Mouse (Mus musculus) small intestine, adult 2 months (tissue): ENCODE results near the gene 0610009B22Rik. TPM values are rescaled to one million over a fixed set of nuclear protein-coding genes. Genes with fewer than 3 reads are reported as not detected.
"Not testable (repeated sequence)": the region's sequence is repeated elsewhere in the genome, so short reads cannot be mapped to it uniquely, and the experiment has no call there.

Experiments used
- H3K27ac ChIP-seq: fragments of 200-500 bp; 2 replicates; pipeline ENCODE4 v1.5.1; 2012; ENCODE audit warnings: low read depth, low read length, control low read depth, inconsistent platforms; ENCODE audit not compliant: insufficient read depth
- H3K27me3 ChIP-seq: fragments of 200-500 bp; 2 replicates; pipeline ENCODE4 v1.6.1; 2012; ENCODE audit warnings: mild to moderate bottlenecking, moderate library complexity, low read length, inconsistent platforms; ENCODE audit not compliant: control insufficient read depth, insufficient read depth
- H3K36me3 ChIP-seq: fragments of 200-500 bp; 2 replicates; pipeline ENCODE4 v1.6.1; 2012; ENCODE audit warnings: mild to moderate bottlenecking, low read length, control low read depth, inconsistent platforms; ENCODE audit not compliant: control insufficient read depth, insufficient read depth
- H3K4me1 ChIP-seq: fragments of 200-500 bp; 2 replicates; pipeline ENCODE4 v1.6.1; 2012; ENCODE audit warnings: low read length, inconsistent platforms, mixed read lengths; ENCODE audit not compliant: control insufficient read depth, insufficient read depth, insufficient read length
- H3K4me3 ChIP-seq: fragments of 200-500 bp; 2 replicates; pipeline ENCODE4 v1.5.1; 2012; ENCODE audit warnings: low read depth, mild to moderate bottlenecking, control low read depth, inconsistent platforms, low read length, moderate library complexity
- CTCF ChIP-seq: fragments of 200-500 bp; IDR thresholded peaks from 2 replicates; pipeline ENCODE4 v1.5.1; 2012; ENCODE audit warnings: low read depth, mild to moderate bottlenecking, control low read depth, inconsistent platforms, low read length, moderate library complexity, mixed read lengths; ENCODE audit not compliant: insufficient replicate concordance, insufficient read length; ENCODE audit errors: extremely low read depth
- POLR2A ChIP-seq: fragments of 200-500 bp; IDR thresholded peaks from 2 replicates; pipeline ENCODE4 v1.6.1; 2012; ENCODE audit warnings: low read depth, mild to moderate bottlenecking, control low read depth, inconsistent platforms, low read length, moderate library complexity
- WGBS: fragments of 180-500 bp; shearing (Covaris S2); methylation state at CpG from one replicate; pipeline ENCODE4 v1.1.7; 2018; 5-methylcytosine and 5-hydroxymethylcytosine counted together
- polyA plus RNA-seq: library from polyadenylated mRNA; depleted of rRNA; stranded (reverse); fragments of >200 nt; gene quantifications from 2 replicates; pipeline ENCODE4 v1.2.3, GENCODE M21; 2012

The 0610009B22Rik gene
- polyA plus RNA-seq, 1 experiment, result 3.0 TPM

DNA sequence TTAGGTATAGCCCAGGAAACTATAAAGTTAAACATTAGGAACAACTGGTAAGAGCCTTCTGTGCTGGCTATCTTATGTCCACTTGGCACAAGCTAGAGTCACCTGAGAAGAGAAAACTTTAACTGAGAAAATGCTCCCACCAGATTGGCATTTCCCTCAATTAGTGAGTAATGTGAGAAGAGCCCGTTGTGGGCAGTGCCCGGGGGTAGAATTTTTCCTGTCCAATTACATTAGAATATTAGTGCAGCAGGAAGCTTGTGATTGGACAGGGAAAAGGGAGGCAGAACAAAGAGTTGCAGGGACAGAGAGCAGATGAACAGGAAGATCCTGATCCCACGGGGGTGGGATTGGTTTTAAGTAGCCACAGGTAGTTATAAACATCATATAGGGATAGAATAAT lies 14.2 kb upstream of the 0610009B22Rik start:
- Histone ChIP-seq H3K36me3 (peaks cover 86% of the 10 kb centered on the region), H3K27ac (no peak overlapping the region), H3K27me3 (no peaks in the 10 kb centered on the region), H3K4me3 (no peak overlapping the region), H3K4me1 (no peaks in the 10 kb centered on the region)
- WGBS, result 80% methylated on average over 3 of the region's 3 CpGs
- TF ChIP-seq POLR2A, result no peak
- TF ChIP-seq CTCF, result no peak

DNA sequence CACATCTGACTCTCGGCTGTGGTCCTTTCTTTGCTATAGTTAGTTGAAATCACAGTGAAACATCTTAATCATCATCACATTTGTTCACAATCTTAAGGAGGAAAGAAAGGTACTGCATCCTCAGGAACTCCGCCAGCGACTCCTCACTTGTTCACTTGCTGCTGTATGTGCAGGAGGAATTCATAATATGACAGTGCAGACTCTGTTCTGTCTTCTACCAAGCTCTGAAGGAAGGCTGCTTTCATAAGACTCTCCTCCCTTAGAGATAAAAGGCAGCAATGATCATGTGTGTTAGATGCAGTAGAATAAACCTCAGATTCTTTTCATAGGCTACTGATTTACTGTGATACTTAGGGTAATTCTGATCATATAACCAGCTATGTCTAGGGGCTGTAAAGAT lies 6.3 kb upstream of the 0610009B22Rik start:
- Histone ChIP-seq H3K27ac (no peak overlapping the region), H3K27me3 (no peaks in the 10 kb centered on the region), H3K36me3 (peaks cover 58% of the 10 kb centered on the region), H3K4me1 (no peaks in the 10 kb centered on the region), H3K4me3 (no peak overlapping the region)
- WGBS, result 98% methylated on average over 3 of the region's 3 CpGs
- TF ChIP-seq CTCF, result no peak
- TF ChIP-seq POLR2A, result no peak

- not testable (repeated sequence) for H3K27me3 ChIP-seq, H3K4me3 ChIP-seq, H3K27ac ChIP-seq, H3K4me1 ChIP-seq
- WGBS, result 77% methylated on average over 3 of the region's 3 CpGs
- peaks cover 21% of the 10 kb centered on the region for H3K36me3 ChIP-seq
These were observed 1.9 kb upstream of the 0610009B22Rik start for GRCm38 (mm10) chr11:51690597-51690996.

DNA sequence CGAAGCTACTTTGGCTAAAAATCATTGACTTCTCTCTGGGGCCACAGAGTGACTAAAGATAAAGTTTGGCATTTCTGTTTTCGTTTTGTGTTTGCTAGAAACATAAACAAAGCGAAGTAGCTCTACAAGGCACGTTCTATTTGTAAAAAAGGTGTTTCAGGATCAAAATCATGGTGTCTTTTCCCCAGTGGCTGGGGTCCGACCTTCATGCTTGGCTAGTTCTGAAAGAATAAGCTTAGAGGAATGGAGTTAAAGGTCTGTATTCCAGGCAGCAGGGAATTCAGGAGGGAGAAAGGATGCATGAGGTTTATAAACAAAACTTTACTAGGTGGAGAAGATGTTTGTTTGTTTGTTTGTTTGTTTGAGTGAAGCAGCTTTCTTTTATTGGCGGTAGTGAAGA lies 669 bp upstream of the 0610009B22Rik start:
- Histone ChIP-seq H3K36me3 (peaks cover 19% of the 10 kb centered on the region), H3K4me1 (peaks cover 2% of the 10 kb centered on the region; the same call in 1 of the 2 replicates), H3K27me3 (no peaks in the 10 kb centered on the region), H3K4me3 (no peak overlapping the region), H3K27ac (peak overlapping the region; percentile 97)
- TF ChIP-seq POLR2A (no peak), CTCF (no peak)
- 16% methylated on average over 6 of the region's 6 CpGs for WGBS

GRCm38 (mm10) chr11:51681976-51682374 lies 6.7 kb downstream of the 0610009B22Rik start:
- H3K4me3 ChIP-seq, result no peak overlapping the region
- no peaks in the 10 kb centered on the region for H3K27me3 ChIP-seq
- H3K27ac ChIP-seq, result no peak overlapping the region
- no peak for TF ChIP-seq POLR2A
- no peak for TF ChIP-seq CTCF
- peaks cover 3% of the 10 kb centered on the region; the same call in 1 of the 2 replicates for H3K4me1 ChIP-seq
- peaks cover 5% of the 10 kb centered on the region for H3K36me3 ChIP-seq
- WGBS, result 45% methylated on average over 8 of the region's 8 CpGs

GRCm38 (mm10) chr11:51681324-51681975 lies 7.2 kb downstream of the 0610009B22Rik start:
- Histone ChIP-seq H3K4me1 (peaks cover 3% of the 10 kb centered on the region; the same call in 1 of the 2 replicates), H3K27me3 (no peaks in the 10 kb centered on the region), H3K36me3 (peaks cover 5% of the 10 kb centered on the region), H3K27ac (no peak overlapping the region), H3K4me3 (peak overlapping the region; percentile 37)
- TF ChIP-seq POLR2A (no peak), CTCF (peak; percentile 89; the same call in 1 of the 2 replicates)
- WGBS, result 19% methylated on average over 13 of the region's 13 CpGs

GRCm38 (mm10) chr11:51679466-51679865 lies 9.2 kb downstream of the 0610009B22Rik start:
- no peak for TF ChIP-seq POLR2A
- TF ChIP-seq CTCF, result no peak
- Histone ChIP-seq H3K4me3 (no peak overlapping the region), H3K27ac (no peak overlapping the region), H3K36me3 (no peaks in the 10 kb centered on the region), H3K4me1 (peaks cover 3% of the 10 kb centered on the region; the same call in 1 of the 2 replicates), H3K27me3 (no peaks in the 10 kb centered on the region)
- WGBS, result 76% methylated on average over 3 of the region's 3 CpGs
